Mouse (Mus musculus) ES-Bruce4 (cell line): ENCODE data around the gene Msh2.

Experiments
- CTCF ChIP-seq: IDR thresholded peaks from one replicate; pipeline ENCODE4 v1.8.1; 2011; ENCODE audit warnings: low read depth, low read length
- POLR2A ChIP-seq: IDR thresholded peaks from one replicate; pipeline ENCODE4 v1.8.1; 2011; ENCODE audit warnings: low read length; ENCODE audit not compliant: insufficient read depth

- TF ChIP-seq POLR2A (no peak), CTCF (no peak)
These were observed 652 bp downstream of the Msh2 start for GRCm38 (mm10) chr17:87672677-87673286.
